Mouse (Mus musculus) liver, embryonic 14.5 days (tissue): ENCODE results near the gene Gm11541.

Source experiments
- CTCF ChIP-seq: IDR thresholded peaks from 2 replicates; pipeline ENCODE4 v1.5.1; 2016; ENCODE audit warnings: antibody characterized with exemption, low read depth, control low read depth
- EP300 ChIP-seq: IDR thresholded peaks from 2 replicates; pipeline ENCODE4 v1.6.1; 2016; ENCODE audit warnings: antibody characterized with exemption, low read depth

GRCm38 (mm10) chr11:94681640-94682039 is 22.7 kb downstream of the Gm11541 start:
- TF ChIP-seq CTCF (no peak), EP300 (no peak)
